Mouse (Mus musculus) kidney, embryonic 14.5 days (tissue): ENCODE results near the gene Tmem108. TPM values are rescaled to one million over a fixed set of nuclear protein-coding genes. Genes with fewer than 3 reads are reported as not detected.

ENCODE experiments used
- ATAC-seq: fragments of 200-750 bp; cut with Nextera tagmentation; 2 replicates; pipeline ENCODE4 v1.8.0; 2017; ENCODE audit warnings: moderate number of reproducible peaks, mild to moderate bottlenecking, moderate TSS enrichment, moderate library complexity; ENCODE audit not compliant: low FRiP score, low TSS enrichment
- H3K27ac ChIP-seq: fragments of 300-500 bp; sonication (generic); 2 replicates; pipeline ENCODE4 v1.5.1; 2014; ENCODE audit warnings: low read depth, mild to moderate bottlenecking, low read length, moderate library complexity, mixed read lengths
- H3K27me3 ChIP-seq: fragments of 300-500 bp; sonication (generic); 2 replicates; pipeline ENCODE4 v1.6.1; 2014; ENCODE audit warnings: mild to moderate bottlenecking, low read length; ENCODE audit not compliant: control insufficient read depth, insufficient read depth
- H3K36me3 ChIP-seq: fragments of 300-500 bp; sonication (generic); 2 replicates; pipeline ENCODE4 v1.6.1; 2014; ENCODE audit warnings: low read length, mixed read lengths; ENCODE audit not compliant: control insufficient read depth, insufficient read depth
- H3K4me1 ChIP-seq: fragments of 300-500 bp; sonication (generic); 2 replicates; pipeline ENCODE4 v1.6.1; 2014; ENCODE audit warnings: low read length, mixed read lengths; ENCODE audit not compliant: control insufficient read depth, insufficient read depth
- H3K4me2 ChIP-seq: fragments of 300-500 bp; sonication (generic); replicated peaks from 2 replicates; pipeline ENCODE4 v1.6.1; 2014; ENCODE audit warnings: low read depth, mild to moderate bottlenecking, low read length
- H3K4me3 ChIP-seq: fragments of 300-500 bp; sonication (generic); 2 replicates; pipeline ENCODE4 v1.5.1; 2014; ENCODE audit warnings: mild to moderate bottlenecking, low read length
- H3K9ac ChIP-seq: fragments of 300-500 bp; sonication (generic); 2 replicates; pipeline ENCODE4 v1.6.1; 2014; ENCODE audit warnings: low read depth, mild to moderate bottlenecking, low read length, moderate library complexity
- H3K9me3 ChIP-seq: fragments of 300-500 bp; sonication (generic); 2 replicates; pipeline ENCODE4 v1.6.1; 2016; ENCODE audit warnings: low read length; ENCODE audit not compliant: control insufficient read depth
- WGBS: fragments of 180-500 bp; shearing (Covaris S2); extraction: QIAGEN DNeasy Blood & Tissue Kit; methylation state at CpG from one replicate; pipeline ENCODE4 v1.1.7; 2014; 5-methylcytosine and 5-hydroxymethylcytosine counted together
- polyA plus RNA-seq: library from polyadenylated mRNA; unstranded; fragments of >200 nt; fragmentation: Nextera tagmentation; extraction: Ambion mirVana; gene quantifications from 2 replicates; pipeline ENCODE4 v1.2.1, GENCODE M21; 2014

Tmem108 gene
- polyA plus RNA-seq, 1 experiment from 2014 or later: 10.8 TPM

- 67% methylated on average over 4 of the region's 4 CpGs for WGBS
- no peak for ATAC-seq
- H3K36me3 ChIP-seq: no peaks in the 10 kb centered on the region
- no peak overlapping the region for H3K9ac ChIP-seq
- no peaks in the 10 kb centered on the region for H3K27me3 ChIP-seq
- H3K4me3 ChIP-seq: no peak overlapping the region
- no peak overlapping the region for H3K4me2 ChIP-seq
- no peaks in the 10 kb centered on the region for H3K4me1 ChIP-seq
- no peaks in the 10 kb centered on the region for H3K9me3 ChIP-seq
- no peak overlapping the region for H3K27ac ChIP-seq
These were observed 48.4 kb downstream of the Tmem108 start for GRCm38 (mm10) chr9:103713230-103713629.

DNA sequence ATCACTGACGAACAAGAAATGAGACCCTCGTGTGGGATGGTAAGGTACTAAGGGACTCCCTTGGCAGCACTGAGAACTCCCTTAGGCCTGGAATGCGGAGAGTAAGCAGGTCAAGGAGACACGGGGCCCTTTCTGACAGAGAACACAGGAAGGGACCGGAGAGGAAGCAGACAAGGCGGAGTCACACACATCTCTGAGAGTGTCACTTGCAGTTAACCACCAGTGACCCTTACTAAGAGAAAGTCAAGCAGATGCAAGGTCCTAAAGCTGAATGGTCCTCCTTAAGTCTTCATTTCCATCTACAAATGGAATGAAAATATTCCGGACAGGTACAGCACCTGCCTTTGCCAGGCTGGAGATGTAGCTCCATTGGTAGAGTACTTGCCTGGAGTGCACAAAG is 48.9 kb downstream of the Tmem108 start:
- Histone ChIP-seq H3K4me1 (no peaks in the 10 kb centered on the region), H3K4me3 (no peak overlapping the region), H3K36me3 (no peaks in the 10 kb centered on the region), H3K4me2 (no peak overlapping the region), H3K9me3 (no peaks in the 10 kb centered on the region), H3K27me3 (no peaks in the 10 kb centered on the region), H3K27ac (no peak overlapping the region), H3K9ac (no peak overlapping the region)
- WGBS: 57% methylated on average over 7 of the region's 7 CpGs
- no peak for ATAC-seq

DNA sequence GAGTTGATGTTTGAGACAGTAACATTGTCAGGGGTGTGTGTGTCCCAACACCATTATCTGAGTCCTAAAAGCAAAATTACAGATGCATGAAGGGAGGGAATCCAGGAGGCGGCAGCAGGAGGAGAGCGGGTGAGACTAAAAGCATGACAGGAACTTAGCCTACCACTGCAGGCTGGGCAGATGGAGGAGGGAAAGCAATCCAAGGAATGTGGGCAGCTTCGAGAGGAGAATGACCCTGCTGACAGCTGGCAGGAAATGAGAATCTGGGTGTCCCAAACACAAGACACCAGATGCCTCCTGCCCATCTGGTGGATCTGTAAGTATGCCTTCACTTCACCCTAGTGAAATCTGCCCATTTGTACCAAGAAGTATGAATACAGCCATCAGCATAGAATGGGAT is 51.9 kb downstream of the Tmem108 start:
- Histone ChIP-seq H3K9me3 (no peaks in the 10 kb centered on the region), H3K27ac (no peak overlapping the region), H3K9ac (no peak overlapping the region), H3K36me3 (no peaks in the 10 kb centered on the region), H3K4me2 (no peak overlapping the region), H3K4me3 (no peak overlapping the region), H3K4me1 (no peaks in the 10 kb centered on the region), H3K27me3 (no peaks in the 10 kb centered on the region)
- no peak for ATAC-seq
- 49% methylated on average over 3 of the region's 3 CpGs for WGBS

DNA sequence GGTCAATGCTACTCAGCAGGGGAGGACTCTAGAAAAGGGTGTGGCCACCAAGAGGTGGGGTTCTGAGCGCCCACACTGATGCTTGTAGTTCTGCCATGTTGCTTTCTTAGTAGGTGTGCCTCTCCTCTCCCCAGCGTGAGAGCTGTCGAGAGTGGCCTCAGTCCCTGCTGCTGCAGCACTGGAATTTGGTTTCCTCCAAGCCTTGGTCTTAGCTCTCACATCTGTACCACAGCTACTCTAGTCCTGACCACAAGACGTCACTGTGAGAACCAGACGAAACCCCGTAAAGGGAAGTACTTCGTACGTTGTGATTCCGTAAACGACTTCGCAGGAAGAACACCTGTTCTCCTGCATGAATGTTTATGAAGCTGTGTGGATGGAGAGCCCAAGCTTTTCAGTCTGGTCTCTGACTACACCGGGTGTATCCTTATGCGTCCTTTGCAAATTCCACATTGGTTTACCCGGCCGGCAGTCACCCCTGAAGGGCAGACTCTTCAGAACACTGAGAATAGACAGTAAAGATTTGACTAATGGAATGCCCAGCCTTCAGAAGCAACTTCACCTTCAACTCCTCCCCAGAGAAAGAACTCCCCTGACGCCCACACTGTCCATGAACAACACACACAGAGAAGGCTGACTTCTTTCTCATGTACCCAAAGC is 53.0 kb downstream of the Tmem108 start:
- Histone ChIP-seq H3K4me2 (no peak overlapping the region), H3K27ac (no peak overlapping the region), H3K4me3 (no peak overlapping the region), H3K9me3 (no peaks in the 10 kb centered on the region), H3K9ac (no peak overlapping the region), H3K4me1 (no peaks in the 10 kb centered on the region), H3K36me3 (no peaks in the 10 kb centered on the region), H3K27me3 (no peaks in the 10 kb centered on the region)
- 81% methylated on average over 16 of the region's 16 CpGs for WGBS
- ATAC-seq: 0 out of 2 replicates have a peak, but pooled peaks have one; percentile 6

DNA sequence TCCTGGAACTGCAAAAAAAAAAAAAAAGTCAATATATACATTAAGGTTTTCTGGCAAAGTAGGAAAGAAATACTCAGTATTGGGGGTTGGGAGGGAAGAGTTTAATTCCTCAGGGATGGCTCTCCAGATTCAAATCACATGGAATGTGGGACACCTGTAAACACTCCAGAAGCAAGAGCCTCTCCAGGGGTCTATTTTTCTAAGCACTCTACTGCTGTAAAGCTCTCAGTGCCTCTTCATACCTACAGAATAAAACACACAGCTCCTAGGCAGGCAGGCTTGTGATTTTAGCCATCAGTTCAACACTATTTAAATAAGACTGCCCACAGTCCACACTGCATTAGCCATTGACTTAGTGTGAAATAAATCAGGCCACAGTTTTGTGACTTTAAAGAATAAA is 53.8 kb downstream of the Tmem108 start:
- Histone ChIP-seq H3K9ac (no peak overlapping the region), H3K4me3 (no peak overlapping the region), H3K9me3 (no peaks in the 10 kb centered on the region), H3K27ac (no peak overlapping the region), H3K36me3 (no peaks in the 10 kb centered on the region), H3K4me2 (no peak overlapping the region), H3K4me1 (no peaks in the 10 kb centered on the region), H3K27me3 (no peaks in the 10 kb centered on the region)
- no peak for ATAC-seq

DNA sequence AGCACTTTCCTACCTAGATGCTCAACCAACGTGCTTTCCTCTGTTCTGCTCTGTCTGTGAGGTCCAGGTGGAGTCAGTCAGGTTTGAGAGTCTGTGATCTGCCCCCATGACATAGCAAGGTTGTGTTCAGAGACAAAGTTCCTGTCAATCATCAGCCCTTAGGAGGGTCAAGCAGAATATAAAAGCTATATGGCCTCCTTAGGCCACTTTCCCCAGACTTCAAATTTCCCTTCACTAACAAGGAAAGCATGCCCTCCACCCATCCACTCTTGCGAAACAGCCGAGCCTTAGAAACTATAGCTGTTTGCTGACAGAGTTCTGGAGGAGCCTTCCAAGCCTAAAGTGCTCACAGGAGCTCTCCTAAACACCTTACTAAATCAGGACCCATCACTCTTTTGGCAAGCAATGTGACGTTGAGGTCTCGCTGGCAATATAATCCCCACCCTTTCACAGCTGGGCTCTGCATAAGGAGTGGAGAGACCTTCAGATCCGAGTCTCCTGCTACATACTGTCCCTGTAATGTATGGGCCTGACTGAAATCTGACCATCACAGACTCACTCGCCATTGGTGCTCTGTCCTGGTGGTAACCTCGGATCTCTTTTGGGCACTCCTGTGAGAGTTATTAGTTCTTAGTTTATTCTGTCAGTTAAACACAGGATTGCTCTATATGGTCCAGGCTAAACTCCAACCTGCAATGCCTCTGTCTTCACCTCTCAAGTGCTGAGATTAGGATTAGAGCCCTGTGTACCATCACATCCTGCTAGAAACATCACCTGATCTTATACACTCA is 54.4 kb downstream of the Tmem108 start:
- H3K9me3 ChIP-seq: no peaks in the 10 kb centered on the region
- ATAC-seq: no peak
- no peak overlapping the region for H3K27ac ChIP-seq
- H3K9ac ChIP-seq: no peak overlapping the region
- H3K36me3 ChIP-seq: no peaks in the 10 kb centered on the region
- no peak overlapping the region for H3K4me2 ChIP-seq
- no peak overlapping the region for H3K4me3 ChIP-seq
- H3K27me3 ChIP-seq: no peaks in the 10 kb centered on the region
- no peaks in the 10 kb centered on the region for H3K4me1 ChIP-seq
- WGBS: 63% methylated on average over 8 of the region's 8 CpGs

DNA sequence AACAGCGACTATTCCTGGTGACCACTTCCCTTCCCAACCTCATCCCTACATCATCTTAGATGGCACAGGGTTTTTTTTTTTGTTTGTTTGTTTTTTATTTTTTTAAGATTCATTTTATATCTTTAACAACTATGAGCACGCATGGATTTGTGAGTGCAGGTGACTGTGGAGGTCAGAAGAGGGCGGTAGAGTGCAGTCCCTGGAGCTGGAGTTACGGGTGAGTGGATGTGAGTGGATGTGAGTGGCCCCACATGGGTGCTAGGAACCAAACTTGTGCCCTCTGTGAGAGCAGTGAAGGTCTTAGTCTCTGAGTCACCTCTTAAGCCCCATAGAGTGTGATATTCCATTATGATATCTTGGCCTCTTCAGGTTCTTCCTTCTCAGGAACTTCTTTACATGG is 55.9 kb downstream of the Tmem108 start:
- Histone ChIP-seq H3K4me2 (no peak overlapping the region), H3K27ac (no peak overlapping the region), H3K9ac (no peak overlapping the region), H3K27me3 (no peaks in the 10 kb centered on the region), H3K4me1 (no peaks in the 10 kb centered on the region), H3K4me3 (no peak overlapping the region), H3K9me3 (no peaks in the 10 kb centered on the region), H3K36me3 (no peaks in the 10 kb centered on the region)
- no peak for ATAC-seq
- WGBS: 95% methylated on average over 4 of the region's 4 CpGs

- no peak overlapping the region for H3K4me2 ChIP-seq
- no peaks in the 10 kb centered on the region for H3K9me3 ChIP-seq
- no peaks in the 10 kb centered on the region for H3K4me1 ChIP-seq
- no peaks in the 10 kb centered on the region for H3K36me3 ChIP-seq
- no peaks in the 10 kb centered on the region for H3K27me3 ChIP-seq
- no peak overlapping the region for H3K27ac ChIP-seq
- no peak overlapping the region for H3K4me3 ChIP-seq
- no peak overlapping the region for H3K9ac ChIP-seq
- WGBS: 78% methylated on average over 16 of the region's 16 CpGs
- ATAC-seq: no peak
These were observed 58.6 kb downstream of the Tmem108 start for GRCm38 (mm10) chr9:103703014-103703413.

DNA sequence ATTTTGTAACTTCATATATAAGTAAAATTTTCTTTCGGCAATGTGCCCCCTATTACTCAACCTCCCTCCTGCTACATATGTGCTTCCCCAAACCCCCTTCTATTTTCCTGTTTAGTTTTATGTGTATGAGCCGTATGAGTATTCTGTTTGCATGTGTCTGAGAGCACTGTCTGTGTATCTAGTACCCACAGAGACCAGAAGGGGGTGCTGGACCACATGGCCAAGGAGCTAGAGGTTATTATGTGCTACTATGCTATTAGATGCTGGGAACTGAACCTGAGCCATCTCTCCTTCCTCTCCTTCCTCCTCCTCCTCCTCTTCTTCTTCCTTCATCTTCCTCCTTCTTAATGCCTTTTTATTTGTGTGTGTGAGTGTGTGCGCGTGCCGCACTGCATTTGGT is 59.2 kb downstream of the Tmem108 start:
- no peak overlapping the region for H3K9ac ChIP-seq
- no peak overlapping the region for H3K4me2 ChIP-seq
- H3K4me3 ChIP-seq: no peak overlapping the region
- H3K27me3 ChIP-seq: no peaks in the 10 kb centered on the region
- H3K9me3 ChIP-seq: no peaks in the 10 kb centered on the region
- H3K27ac ChIP-seq: no peak overlapping the region
- WGBS: 97% methylated on average over 5 of the region's 5 CpGs
- no peaks in the 10 kb centered on the region for H3K4me1 ChIP-seq
- ATAC-seq: no peak
- no peaks in the 10 kb centered on the region for H3K36me3 ChIP-seq
